Mouse (Mus musculus) brain, embryonic 14.5 days (tissue): ENCODE results near the gene Supt4a.

Source experiments
- CTCF ChIP-seq: fragments of 200-500 bp; IDR thresholded peaks from 2 replicates; pipeline ENCODE4 v1.5.1; 2012; ENCODE audit warnings: inconsistent platforms, mild to moderate bottlenecking, moderate library complexity, borderline replicate concordance; ENCODE audit not compliant: insufficient read depth, insufficient read length; ENCODE audit errors: extremely low read depth
- POLR2A ChIP-seq: fragments of 200-500 bp; IDR thresholded peaks from 2 replicates; pipeline ENCODE4 v1.6.1; 2012; ENCODE audit warnings: mild to moderate bottlenecking, inconsistent platforms, borderline replicate concordance; ENCODE audit not compliant: poor library complexity, insufficient read depth, insufficient read length, severe bottlenecking; ENCODE audit errors: extremely low read depth

- TF ChIP-seq CTCF (no peak), POLR2A (no peak)
These were observed 19.0 kb downstream of the Supt4a start for GRCm38 (mm10) chr11:87756251-87756820.
